16 mouse cellular contexts compared by ENCODE assay signal in genomic region chr11:120303119-120303518, GRCm38 (mm10). TPM values are rescaled to one million over a fixed set of nuclear protein-coding genes. Genes with fewer than 3 reads are reported as not detected.
A peak's percentile ranks its signal among the peaks of the same experiment; 100 is the strongest.
DNase-seq lines count a peak whose midpoint lies in the region; ATAC-seq and TF ChIP-seq lines count a peak whose summit lies in the region.
"Had no signal": no experiment of that assay in that cellular context is flagged by ENCODE, and none has a peak within 500 bp of the region (broad histone marks: within the 10 kb centered on the region; RNA-seq: fewer than 3 reads in every experiment).

No protein-coding gene starts in this region.

- ATAC-seq in forebrain, embryonic 16.5 days = no peak
- no peak for ATAC-seq in hindbrain, postnatal 0 days
- ATAC-seq in midbrain, embryonic 12.5 days (ENCODE audit: low FRiP score, low read depth) = no peak
- ATAC-seq in midbrain, embryonic 16.5 days = no peak
- no peak for ATAC-seq in liver, postnatal 0 days
- ATAC-seq in cerebellum, adult (ENCODE audit: insufficient number of reproducible peaks, low FRiP score, low TSS enrichment) = no peak
- ATAC-seq: forebrain, embryonic 15.5 days had no signal

- no peak overlapping the region for H3K4me2 ChIP-seq in forebrain, embryonic 16.5 days (ENCODE audit: low read length)
- no peak overlapping the region for H3K4me2 ChIP-seq in hindbrain, postnatal 0 days (ENCODE audit: low read depth, low read length)
- H3K4me2 ChIP-seq in midbrain, embryonic 12.5 days (replicated peaks) = no peak overlapping the region
- H3K4me2 ChIP-seq in midbrain, embryonic 16.5 days (ENCODE audit: low read length) = no peak overlapping the region
- H3K4me2 ChIP-seq in liver, postnatal 0 days (ENCODE audit: low read depth, low read length) = peak overlapping the region; percentile 97; the same call in 1 of the 2 replicates
- H3K4me2 ChIP-seq: forebrain, embryonic 15.5 days had no signal

- WGBS in forebrain, embryonic 10.5 days = 86% methylated on average over 9 of the region's 9 CpGs
- WGBS in forebrain, embryonic 16.5 days = 86% methylated on average over 9 of the region's 9 CpGs
- WGBS in hindbrain, embryonic 10.5 days = 85% methylated on average over 9 of the region's 9 CpGs
- WGBS in hindbrain, postnatal 0 days = 82% methylated on average over 9 of the region's 9 CpGs
- WGBS in midbrain, embryonic 12.5 days = 82% methylated on average over 9 of the region's 9 CpGs
- WGBS in midbrain, embryonic 16.5 days = 87% methylated on average over 9 of the region's 9 CpGs
- WGBS in liver, postnatal 0 days (ENCODE audit: insufficient replicate concordance) = 88% methylated on average over 9 of the region's 9 CpGs

- peaks cover 31% of the 10 kb centered on the region for H3K27me3 ChIP-seq in forebrain, embryonic 10.5 days (ENCODE audit: poor library complexity, severe bottlenecking)
- no peaks in the 10 kb centered on the region for H3K27me3 ChIP-seq in forebrain, embryonic 16.5 days (replicated peaks; ENCODE audit: control insufficient read depth, insufficient read depth, low read length)
- H3K27me3 ChIP-seq in hindbrain, embryonic 10.5 days (ENCODE audit: insufficient read depth, poor library complexity, severe bottlenecking) = peaks cover 25% of the 10 kb centered on the region
- H3K27me3 ChIP-seq in hindbrain, postnatal 0 days (ENCODE audit: insufficient read depth, low read length) = no peaks in the 10 kb centered on the region
- H3K27me3 ChIP-seq in midbrain, embryonic 12.5 days = peaks cover 29% of the 10 kb centered on the region
- no peaks in the 10 kb centered on the region for H3K27me3 ChIP-seq in midbrain, embryonic 16.5 days (ENCODE audit: control insufficient read depth, insufficient read depth, low read depth, low read length)
- H3K27me3 ChIP-seq in liver, postnatal 0 days (ENCODE audit: insufficient read depth, low read length) = peaks cover 5% of the 10 kb centered on the region; the same call in 1 of the 2 replicates

- TF ChIP-seq CTCF in hindbrain, postnatal 0 days (IDR thresholded peaks at IDR 0.05; ENCODE audit: low read depth) = no peak
- no peak for TF ChIP-seq CTCF in liver, postnatal 0 days (IDR thresholded peaks at IDR 0.05; ENCODE audit: low read depth)

- peak overlapping the region; percentile 95; the same call in 1 of the 2 replicates for H3K27ac ChIP-seq in forebrain, embryonic 10.5 days
- no peak overlapping the region for H3K27ac ChIP-seq in forebrain, embryonic 16.5 days (ENCODE audit: low read length)
- peak overlapping the region; percentile 64 for H3K27ac ChIP-seq in hindbrain, embryonic 10.5 days
- no peak overlapping the region for H3K27ac ChIP-seq in hindbrain, postnatal 0 days
- H3K27ac ChIP-seq in midbrain, embryonic 12.5 days (replicated peaks) = 0 out of 2 replicates have a peak overlapping the region, but pooled peaks have one; percentile 3
- no peak overlapping the region for H3K27ac ChIP-seq in midbrain, embryonic 16.5 days (ENCODE audit: low read length)
- H3K27ac ChIP-seq in liver, postnatal 0 days (ENCODE audit: low read depth) = no peak overlapping the region
- H3K27ac ChIP-seq: forebrain, embryonic 15.5 days had no signal

- 0 out of 2 replicates have a peak overlapping the region, but pooled peaks have one; percentile 5 for H3K4me3 ChIP-seq in forebrain, embryonic 10.5 days
- no peak overlapping the region for H3K4me3 ChIP-seq in forebrain, embryonic 16.5 days (replicated peaks; ENCODE audit: low read length)
- peak overlapping the region; percentile 11; the same call in 1 of the 2 replicates for H3K4me3 ChIP-seq in hindbrain, embryonic 10.5 days
- no peak overlapping the region for H3K4me3 ChIP-seq in hindbrain, postnatal 0 days (ENCODE audit: low read length)
- no peak overlapping the region for H3K4me3 ChIP-seq in midbrain, embryonic 12.5 days
- H3K4me3 ChIP-seq in midbrain, embryonic 16.5 days (ENCODE audit: low read depth, low read length) = no peak overlapping the region
- H3K4me3 ChIP-seq in liver, postnatal 0 days (ENCODE audit: low read depth, low read length) = no peak overlapping the region
- H3K4me3 ChIP-seq: forebrain, embryonic 15.5 days had no signal

- H3K9ac ChIP-seq in forebrain, embryonic 16.5 days (replicated peaks; ENCODE audit: low read depth, low read length) = no peak overlapping the region
- H3K9ac ChIP-seq in hindbrain, postnatal 0 days (replicated peaks; ENCODE audit: low read length) = no peak overlapping the region
- no peak overlapping the region for H3K9ac ChIP-seq in midbrain, embryonic 12.5 days (replicated peaks)
- H3K9ac ChIP-seq in midbrain, embryonic 16.5 days (ENCODE audit: low read depth, low read length) = no peak overlapping the region
- no peak overlapping the region for H3K9ac ChIP-seq in liver, postnatal 0 days (replicated peaks)
- H3K9ac ChIP-seq: forebrain, embryonic 15.5 days had no signal

- H3K36me3 ChIP-seq in forebrain, embryonic 10.5 days (replicated peaks) = no peaks in the 10 kb centered on the region
- no peaks in the 10 kb centered on the region for H3K36me3 ChIP-seq in forebrain, embryonic 16.5 days (ENCODE audit: control insufficient read depth, insufficient read depth)
- H3K36me3 ChIP-seq in hindbrain, embryonic 10.5 days = no peaks in the 10 kb centered on the region
- no peaks in the 10 kb centered on the region for H3K36me3 ChIP-seq in hindbrain, postnatal 0 days (ENCODE audit: insufficient read depth, low read length)
- H3K36me3 ChIP-seq in midbrain, embryonic 12.5 days = no peaks in the 10 kb centered on the region
- no peaks in the 10 kb centered on the region for H3K36me3 ChIP-seq in midbrain, embryonic 16.5 days (ENCODE audit: control insufficient read depth, insufficient read depth, low read length)
- no peaks in the 10 kb centered on the region for H3K36me3 ChIP-seq in liver, postnatal 0 days (replicated peaks; ENCODE audit: insufficient read depth, low read length)
- H3K36me3 ChIP-seq: forebrain, embryonic 15.5 days had no signal

- no peaks in the 10 kb centered on the region for H3K9me3 ChIP-seq in forebrain, embryonic 10.5 days
- H3K9me3 ChIP-seq in forebrain, embryonic 16.5 days (ENCODE audit: control insufficient read depth, low read length) = no peaks in the 10 kb centered on the region
- no peaks in the 10 kb centered on the region for H3K9me3 ChIP-seq in hindbrain, embryonic 10.5 days
- H3K9me3 ChIP-seq in hindbrain, postnatal 0 days (ENCODE audit: low read length) = no peaks in the 10 kb centered on the region
- H3K9me3 ChIP-seq in midbrain, embryonic 12.5 days = no peaks in the 10 kb centered on the region
- no peaks in the 10 kb centered on the region for H3K9me3 ChIP-seq in midbrain, embryonic 16.5 days (replicated peaks; ENCODE audit: control insufficient read depth, low read length, poor library complexity, severe bottlenecking)
- H3K9me3 ChIP-seq in liver, postnatal 0 days (ENCODE audit: low read length) = no peaks in the 10 kb centered on the region
- H3K9me3 ChIP-seq: forebrain, embryonic 15.5 days had no signal

- no peak for TF ChIP-seq EP300 in liver, postnatal 0 days (IDR thresholded peaks at IDR 0.05; ENCODE audit: low read depth)

- H3K4me1 ChIP-seq in forebrain, embryonic 10.5 days = peaks cover 63% of the 10 kb centered on the region
- H3K4me1 ChIP-seq in forebrain, embryonic 16.5 days (replicated peaks; ENCODE audit: control insufficient read depth, insufficient read depth, low read length) = peaks cover 45% of the 10 kb centered on the region
- H3K4me1 ChIP-seq in hindbrain, embryonic 10.5 days (replicated peaks) = peaks cover 67% of the 10 kb centered on the region
- H3K4me1 ChIP-seq in hindbrain, postnatal 0 days (ENCODE audit: insufficient read depth, low read length) = peaks cover 23% of the 10 kb centered on the region
- peaks cover 42% of the 10 kb centered on the region for H3K4me1 ChIP-seq in midbrain, embryonic 12.5 days
- H3K4me1 ChIP-seq in midbrain, embryonic 16.5 days (ENCODE audit: control insufficient read depth, insufficient read depth, low read length) = peaks cover 25% of the 10 kb centered on the region
- peaks cover 38% of the 10 kb centered on the region for H3K4me1 ChIP-seq in liver, postnatal 0 days (ENCODE audit: insufficient read depth)

- DNase-seq in forebrain, embryonic 10.5 days (ENCODE audit: extremely low spot score, low spot score) = no peak
- DNase-seq in hindbrain, embryonic 10.5 days (ENCODE audit: low spot score) = no peak
- DNase-seq in hindbrain, postnatal 0 days (ENCODE audit: low spot score) = no peak
- DNase-seq in liver, postnatal 0 days = no peak
- DNase-seq: adrenal gland, adult 2 months; cerebellum, adult 2 months; heart, adult 18-20 months; heart, postnatal 36 days; kidney, adult 9 months; lung, adult 18-20 months had no signal

RNA-seq across cellular contexts. Expression of gene Actg1, which starts 45.2 kb away (rescaled TPM):
- polyA plus RNA-seq in forebrain, embryonic 10.5 days (2016; fragmentation: Nextera tagmentation; extraction: Ambion mirVana) = 2,559 and 2,733 TPM in 2 replicates
- polyA plus RNA-seq in forebrain, embryonic 16.5 days (2015; fragmentation: Nextera tagmentation; extraction: Ambion mirVana) = 4,159 and 4,175 TPM in 2 replicates
- polyA plus RNA-seq in hindbrain, embryonic 10.5 days (2016; fragmentation: Nextera tagmentation; extraction: Ambion mirVana) = 3,119 and 3,536 TPM in 2 replicates
- 2,410 and 2,568 TPM in 2 replicates for total RNA-seq in hindbrain, postnatal 0 days (2014; rRNA removed)
- polyA plus RNA-seq in hindbrain, postnatal 0 days (2015; fragmentation: Nextera tagmentation; extraction: Ambion mirVana) = 3,348 and 3,639 TPM in 2 replicates
- polyA plus RNA-seq in midbrain, embryonic 12.5 days (2016; fragmentation: Nextera tagmentation; extraction: Ambion mirVana) = 3,175 and 3,231 TPM in 2 replicates
- polyA plus RNA-seq in midbrain, embryonic 16.5 days (2015; fragmentation: Nextera tagmentation; extraction: Ambion mirVana) = 4,277 and 4,299 TPM in 2 replicates
- 463 and 498 TPM in 2 replicates for polyA plus RNA-seq in liver, postnatal 0 days (2015; fragmentation: Nextera tagmentation; extraction: Ambion mirVana)

RNA-seq across cellular contexts. Expression of gene Fscn2, which starts 58.2 kb away (rescaled TPM):
- polyA plus RNA-seq in forebrain, embryonic 10.5 days (2016; fragmentation: Nextera tagmentation; extraction: Ambion mirVana) = 0.32 TPM in 1 of 2 replicates, not detected in the other
- polyA plus RNA-seq in forebrain, embryonic 16.5 days (2015; fragmentation: Nextera tagmentation; extraction: Ambion mirVana) = 1.3 and 1.5 TPM in 2 replicates
- 0.50 and 0.77 TPM in 2 replicates for polyA plus RNA-seq in hindbrain, embryonic 10.5 days (2016; fragmentation: Nextera tagmentation; extraction: Ambion mirVana)
- total RNA-seq in hindbrain, postnatal 0 days (2014; rRNA removed) = 3.0 and 9.0 TPM in 2 replicates
- 1.5 and 1.9 TPM in 2 replicates for polyA plus RNA-seq in hindbrain, postnatal 0 days (2015; fragmentation: Nextera tagmentation; extraction: Ambion mirVana)
- polyA plus RNA-seq in midbrain, embryonic 12.5 days (2016; fragmentation: Nextera tagmentation; extraction: Ambion mirVana) = 1.4 and 1.5 TPM in 2 replicates
- 1.2 and 1.3 TPM in 2 replicates for polyA plus RNA-seq in midbrain, embryonic 16.5 days (2015; fragmentation: Nextera tagmentation; extraction: Ambion mirVana)
- not detected in 2 replicates for polyA plus RNA-seq in liver, postnatal 0 days (2015; fragmentation: Nextera tagmentation; extraction: Ambion mirVana)
- total RNA-seq: heart, adult 18-20 months; heart, postnatal 36 days had no signal
- polyA plus RNA-seq: cerebellum, adult 2 months; large intestine, adult 2 months had no signal

Comparison
In these comparisons a context has a peak if more than half of its experiments do, and no peak if none do; other contexts are left out.
1. H3K27ac ChIP-seq: peak in forebrain, embryonic 10.5 days (single experiment), hindbrain, embryonic 10.5 days (single experiment) and midbrain, embryonic 12.5 days (single experiment); none in forebrain, embryonic 16.5 days (single experiment), hindbrain, postnatal 0 days (single experiment), midbrain, embryonic 16.5 days (single experiment) and liver, postnatal 0 days (single experiment).
2. H3K4me3 ChIP-seq: peak in forebrain, embryonic 10.5 days (single experiment) and hindbrain, embryonic 10.5 days (single experiment); none in forebrain, embryonic 16.5 days (single experiment), hindbrain, postnatal 0 days (single experiment), midbrain, embryonic 12.5 days (single experiment), midbrain, embryonic 16.5 days (single experiment) and liver, postnatal 0 days (single experiment).